Mouse (Mus musculus) liver, adult 2 months (tissue): ENCODE data around the gene Epha5. TPM values are rescaled to one million over a fixed set of nuclear protein-coding genes. Genes with fewer than 3 reads are reported as not detected.

Experiments used
- DNase-seq: peaks from one replicate; pipeline ENCODE4 v3.0.0-alpha.2; 2011; ENCODE audit warnings: low read depth, low spot score; ENCODE audit errors: extremely low read depth
- H3K27ac ChIP-seq: fragments of 200-500 bp; replicated peaks from 2 replicates; pipeline ENCODE4 v1.5.1; 2012; ENCODE audit warnings: low read depth, mild to moderate bottlenecking, control low read depth, inconsistent platforms, low read length; ENCODE audit not compliant: insufficient read depth
- H3K27me3 ChIP-seq: fragments of 200-500 bp; 2 replicates; pipeline ENCODE4 v1.6.1; 2012; ENCODE audit warnings: mild to moderate bottlenecking, moderate library complexity, low read length, inconsistent platforms; ENCODE audit not compliant: control insufficient read depth, insufficient read depth
- H3K36me3 ChIP-seq: fragments of 200-500 bp; 2 replicates; pipeline ENCODE4 v1.6.1; 2012; ENCODE audit warnings: low read length, inconsistent platforms; ENCODE audit not compliant: control insufficient read depth, insufficient read depth
- H3K4me1 ChIP-seq: fragments of 200-500 bp; 2 replicates; pipeline ENCODE4 v1.6.1; 2011; ENCODE audit warnings: low read length; ENCODE audit not compliant: control insufficient read depth, insufficient read depth
- H3K4me3 ChIP-seq: fragments of 200-500 bp; 2 replicates; pipeline ENCODE4 v1.5.1; 2011; ENCODE audit warnings: low read depth, mild to moderate bottlenecking, control low read depth, low read length, moderate library complexity; ENCODE audit not compliant: insufficient read depth
- H3K79me2 ChIP-seq: fragments of 200-500 bp; 2 replicates; pipeline ENCODE4 v1.6.1; 2012; ENCODE audit warnings: inconsistent platforms, mild to moderate bottlenecking, low read length, moderate library complexity; ENCODE audit not compliant: control insufficient read depth, insufficient read depth
- H3K9ac ChIP-seq: fragments of 200-500 bp; 2 replicates; pipeline ENCODE4 v1.6.1; 2012; ENCODE audit warnings: low read depth, mild to moderate bottlenecking, control low read depth, inconsistent platforms, low read length
- CTCF ChIP-seq: fragments of 200-500 bp; IDR thresholded peaks from 2 replicates; pipeline ENCODE4 v1.5.1; 2011; ENCODE audit warnings: low read depth, low read length, control low read depth
- POLR2A ChIP-seq: fragments of 200-500 bp; IDR thresholded peaks from 2 replicates; pipeline ENCODE4 v1.6.1; 2011; ENCODE audit warnings: low read length, control low read depth; ENCODE audit not compliant: insufficient read depth; ENCODE audit errors: extremely low read depth
- WGBS: fragments of 180-500 bp; shearing (Covaris S2); methylation state at CpG from one replicate; pipeline ENCODE4 v1.1.7; 2018; 5-methylcytosine and 5-hydroxymethylcytosine counted together
- polyA plus RNA-seq: library from polyadenylated mRNA; depleted of rRNA; stranded (reverse); fragments of >200 nt; gene quantifications from 2 replicates; pipeline ENCODE4 v1.2.3, GENCODE M21; 2012
- total RNA-seq: library from RNA; depleted of rRNA; stranded (reverse); fragments of >200 nt; gene quantifications from 2 replicates; pipeline ENCODE4 v1.2.3, GENCODE M21; 2014

Gene Epha5
- total and polyA plus RNA-seq, 2 experiments: not detected

- WGBS: 85% methylated on average over 22 of the region's 22 CpGs
- Histone ChIP-seq H3K79me2 (no peaks in the 10 kb centered on the region), H3K27me3 (no peaks in the 10 kb centered on the region), H3K27ac (no peak overlapping the region), H3K4me1 (no peaks in the 10 kb centered on the region), H3K4me3 (no peak overlapping the region), H3K36me3 (no peaks in the 10 kb centered on the region), H3K9ac (no peak overlapping the region)
- DNase-seq: no peak
- TF ChIP-seq POLR2A (no peak), CTCF (no peak)
These were observed 135.7 kb downstream of the Epha5 start for GRCm38 (mm10) chr5:84281290-84282017.

DNA sequence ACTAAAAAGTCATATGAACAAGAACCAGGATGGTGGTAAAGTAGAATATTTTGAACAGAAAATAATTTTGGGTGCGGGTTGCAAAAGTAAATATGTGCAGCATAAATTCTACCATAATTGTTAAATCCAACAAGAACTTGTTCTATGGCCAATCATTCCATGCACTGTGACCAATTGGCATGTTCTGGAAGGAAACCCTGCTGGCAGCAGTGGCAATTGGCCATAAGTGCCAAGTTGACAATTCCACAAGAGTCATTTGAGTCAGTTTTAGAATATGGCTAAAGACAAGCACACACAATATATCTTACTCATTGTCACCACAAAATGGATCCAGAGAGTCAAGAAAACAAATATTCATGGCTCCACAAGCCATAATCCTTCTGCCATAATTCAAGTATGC, 140.2 kb downstream of the Epha5 start:
- no peak for DNase-seq
- no peaks in the 10 kb centered on the region for H3K79me2 ChIP-seq
- H3K27ac ChIP-seq: no peak overlapping the region
- no peak overlapping the region for H3K9ac ChIP-seq
- WGBS: 89% methylated on average over 1 of the region's 1 CpGs
- no peak for TF ChIP-seq POLR2A
- no peak for TF ChIP-seq CTCF
- no peak overlapping the region for H3K4me3 ChIP-seq
- H3K27me3 ChIP-seq: no peaks in the 10 kb centered on the region
- no peaks in the 10 kb centered on the region for H3K4me1 ChIP-seq
- no peaks in the 10 kb centered on the region for H3K36me3 ChIP-seq

DNA sequence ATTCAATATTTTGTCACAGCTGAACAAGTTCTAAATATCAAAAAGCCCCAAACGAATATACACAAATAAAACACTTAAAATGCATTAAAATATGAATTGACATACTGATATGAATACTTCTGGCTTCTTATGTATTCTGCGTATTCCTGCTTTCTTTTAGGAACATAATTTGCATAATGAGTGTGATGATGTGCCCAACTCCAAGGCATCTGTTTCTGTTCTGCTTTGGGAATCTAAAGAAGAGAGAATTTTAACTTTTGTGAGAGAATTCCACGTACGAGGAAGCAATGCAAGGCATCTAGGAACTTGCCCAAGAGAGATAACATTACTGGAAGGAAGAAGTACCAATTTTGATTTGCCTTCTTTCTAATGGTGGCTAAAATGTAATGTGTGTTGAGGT, 151.8 kb downstream of the Epha5 start:
- TF ChIP-seq POLR2A (no peak), CTCF (no peak)
- Histone ChIP-seq H3K27ac (no peak overlapping the region), H3K4me1 (no peaks in the 10 kb centered on the region), H3K27me3 (no peaks in the 10 kb centered on the region), H3K9ac (no peak overlapping the region), H3K79me2 (no peaks in the 10 kb centered on the region), H3K4me3 (no peak overlapping the region), H3K36me3 (no peaks in the 10 kb centered on the region)
- no peak for DNase-seq
- WGBS: 60% methylated on average over 4 of the region's 4 CpGs

- WGBS: 72% methylated on average over 6 of the region's 6 CpGs
- Histone ChIP-seq H3K9ac (no peak overlapping the region), H3K36me3 (no peaks in the 10 kb centered on the region), H3K27ac (no peak overlapping the region), H3K79me2 (no peaks in the 10 kb centered on the region), H3K4me1 (no peaks in the 10 kb centered on the region), H3K27me3 (no peaks in the 10 kb centered on the region), H3K4me3 (no peak overlapping the region)
- DNase-seq: no peak
- no peak for TF ChIP-seq CTCF
- no peak for TF ChIP-seq POLR2A
These were observed 153.2 kb downstream of the Epha5 start for GRCm38 (mm10) chr5:84263999-84264398.

DNA sequence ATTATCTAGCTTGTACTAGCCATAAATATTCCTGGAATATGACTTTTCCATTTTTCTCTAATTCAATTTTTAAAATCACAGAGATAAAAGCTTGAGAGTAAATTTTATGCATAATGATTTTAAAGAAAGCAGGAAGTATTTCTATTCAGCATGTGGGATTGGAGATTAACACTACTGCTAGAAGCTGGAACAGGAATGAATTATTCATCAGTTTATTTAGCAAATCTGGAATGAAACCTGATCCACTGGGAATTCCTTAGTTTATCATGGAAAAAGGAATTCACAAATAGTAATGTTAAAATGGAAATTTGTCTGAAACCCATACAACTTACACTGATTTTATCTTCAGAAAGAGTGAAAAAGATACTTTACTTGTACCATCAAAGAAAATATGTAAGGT, 187.2 kb downstream of the Epha5 start:
- Histone ChIP-seq H3K4me1 (no peaks in the 10 kb centered on the region), H3K9ac (no peak overlapping the region), H3K27me3 (no peaks in the 10 kb centered on the region), H3K79me2 (no peaks in the 10 kb centered on the region), H3K4me3 (no peak overlapping the region), H3K36me3 (no peaks in the 10 kb centered on the region), H3K27ac (no peak overlapping the region)
- TF ChIP-seq CTCF (no peak), POLR2A (no peak)
- no peak for DNase-seq

GRCm38 (mm10) chr5:84208609-84209008, 208.6 kb downstream of the Epha5 start:
- Histone ChIP-seq H3K4me3 (no peak overlapping the region), H3K27me3 (no peaks in the 10 kb centered on the region), H3K36me3 (no peaks in the 10 kb centered on the region), H3K27ac (no peak overlapping the region), H3K79me2 (no peaks in the 10 kb centered on the region), H3K9ac (no peak overlapping the region), H3K4me1 (no peaks in the 10 kb centered on the region)
- no peak for TF ChIP-seq CTCF
- TF ChIP-seq POLR2A: no peak
- no peak for DNase-seq
- WGBS: 80% methylated on average over 2 of the region's 2 CpGs
